Mouse (Mus musculus) hindbrain, embryonic 16.5 days (tissue): ENCODE data around the gene Il4i1. TPM values are rescaled to one million over a fixed set of nuclear protein-coding genes. Genes with fewer than 3 reads are reported as not detected.
"Not testable (repeated sequence)": the region's sequence is repeated elsewhere in the genome, so short reads cannot be mapped to it uniquely, and the experiment has no call there.

ENCODE experiments used
- ATAC-seq: fragments of 200-750 bp; cut with Nextera tagmentation; 2 replicates; pipeline ENCODE4 v1.8.0; 2017; ENCODE audit warnings: moderate TSS enrichment, moderate library complexity
- H3K27ac ChIP-seq: fragments of 300-500 bp; sonication (generic); 2 replicates; pipeline ENCODE4 v1.5.1; 2014; ENCODE audit warnings: low read depth, mild to moderate bottlenecking, control low read depth, low read length, moderate library complexity
- H3K27me3 ChIP-seq: fragments of 300-500 bp; sonication (generic); replicated peaks from 2 replicates; pipeline ENCODE4 v1.6.1; 2014; ENCODE audit warnings: low read length; ENCODE audit not compliant: control insufficient read depth, insufficient read depth
- H3K36me3 ChIP-seq: fragments of 300-500 bp; sonication (generic); 2 replicates; pipeline ENCODE4 v1.6.1; 2014; ENCODE audit warnings: mild to moderate bottlenecking, low read length, moderate library complexity, mixed read lengths; ENCODE audit not compliant: control insufficient read depth, insufficient read depth
- H3K4me1 ChIP-seq: fragments of 300-500 bp; sonication (generic); 2 replicates; pipeline ENCODE4 v1.6.1; 2014; ENCODE audit warnings: low read depth, low read length; ENCODE audit not compliant: control insufficient read depth, insufficient read depth
- H3K4me2 ChIP-seq: fragments of 300-500 bp; sonication (generic); 2 replicates; pipeline ENCODE4 v1.6.1; 2014; ENCODE audit warnings: mild to moderate bottlenecking, low read length, control low read depth, moderate library complexity
- H3K4me3 ChIP-seq: fragments of 300-500 bp; sonication (generic); 2 replicates; pipeline ENCODE4 v1.5.1; 2014; ENCODE audit warnings: mild to moderate bottlenecking, low read length, control low read depth, moderate library complexity
- H3K9ac ChIP-seq: fragments of 300-500 bp; sonication (generic); 2 replicates; pipeline ENCODE4 v1.6.1; 2014; ENCODE audit warnings: low read depth, mild to moderate bottlenecking, control low read depth, low read length, moderate library complexity
- H3K9me3 ChIP-seq: fragments of 300-500 bp; sonication (generic); 2 replicates; pipeline ENCODE4 v1.6.1; 2014; ENCODE audit warnings: mild to moderate bottlenecking, low read length, moderate library complexity; ENCODE audit not compliant: control insufficient read depth
- WGBS: fragments of 180-500 bp; shearing (Covaris S2); extraction: QIAGEN DNeasy Blood & Tissue Kit; methylation state at CpG from one replicate; pipeline ENCODE4 v1.1.7; 2014; 5-methylcytosine and 5-hydroxymethylcytosine counted together
- polyA plus RNA-seq: library from polyadenylated mRNA; unstranded; fragments of >200 nt; fragmentation: Nextera tagmentation; extraction: Ambion mirVana; gene quantifications from 2 replicates; pipeline ENCODE4 v1.2.1, GENCODE M21; 2015

Il4i1 gene
- polyA plus RNA-seq, 1 experiment from 2014 or later = 1.7 TPM

- Histone ChIP-seq H3K27ac (peak overlapping the region; percentile 98; the same call in 1 of the 2 replicates), H3K4me3 (no peak overlapping the region; the same call in 1 of the 2 replicates)
These were observed 54.4 kb downstream of the Il4i1 start for GRCm38 (mm10) chr7:44870614-44871013.

GRCm38 (mm10) chr7:44871181-44871580 is 55.0 kb downstream of the Il4i1 start:
- no peaks in the 10 kb centered on the region for H3K27me3 ChIP-seq
- H3K4me3 ChIP-seq = no peak overlapping the region
- 25% methylated on average over 1 of the region's 1 CpGs for WGBS
- no peak for ATAC-seq
- H3K27ac ChIP-seq = no peak overlapping the region
- H3K4me1 ChIP-seq = peaks cover 29% of the 10 kb centered on the region
- H3K9me3 ChIP-seq = no peaks in the 10 kb centered on the region
- H3K9ac ChIP-seq = no peak overlapping the region
- H3K36me3 ChIP-seq = peaks cover 6% of the 10 kb centered on the region
- H3K4me2 ChIP-seq = no peak overlapping the region

More at GRCm38 (mm10) chr7:44870614-44871013, 54.4 kb downstream of the Il4i1 start:
- H3K27me3 ChIP-seq = no peaks in the 10 kb centered on the region
- 77% methylated on average over 6 of the region's 6 CpGs for WGBS
- H3K36me3 ChIP-seq = peaks cover under 1% of the 10 kb centered on the region
- peak overlapping the region; percentile 94 for H3K4me2 ChIP-seq
- no peak overlapping the region for H3K9ac ChIP-seq
- H3K4me1 ChIP-seq = peaks cover 35% of the 10 kb centered on the region
- ATAC-seq = no peak
- no peaks in the 10 kb centered on the region for H3K9me3 ChIP-seq

GRCm38 (mm10) chr7:44871774-44872173 is 55.6 kb downstream of the Il4i1 start:
- H3K4me1 ChIP-seq = peaks cover 23% of the 10 kb centered on the region
- not testable (repeated sequence) for H3K27me3 ChIP-seq, H3K9me3 ChIP-seq, H3K36me3 ChIP-seq, H3K27ac ChIP-seq, H3K9ac ChIP-seq, H3K4me3 ChIP-seq, H3K4me2 ChIP-seq, ATAC-seq
- WGBS = 95% methylated on average over 2 of the region's 2 CpGs

GRCm38 (mm10) chr7:44877833-44878232 is 61.6 kb downstream of the Il4i1 start:
- H3K4me3 ChIP-seq = no peak overlapping the region
- H3K27ac ChIP-seq = no peak overlapping the region
- WGBS = 82% methylated on average over 14 of the region's 14 CpGs
- no peaks in the 10 kb centered on the region for H3K9me3 ChIP-seq
- no peak overlapping the region for H3K9ac ChIP-seq
- ATAC-seq = no peak
- no peaks in the 10 kb centered on the region for H3K4me1 ChIP-seq
- H3K27me3 ChIP-seq = no peaks in the 10 kb centered on the region
- no peak overlapping the region for H3K4me2 ChIP-seq
- H3K36me3 ChIP-seq = peaks cover 60% of the 10 kb centered on the region

- H3K27ac ChIP-seq = no peak overlapping the region
- H3K4me2 ChIP-seq = no peak overlapping the region
- no peak overlapping the region for H3K4me3 ChIP-seq
- no peak for ATAC-seq
- peaks cover 60% of the 10 kb centered on the region for H3K36me3 ChIP-seq
- no peaks in the 10 kb centered on the region for H3K27me3 ChIP-seq
- no peaks in the 10 kb centered on the region for H3K9me3 ChIP-seq
- H3K4me1 ChIP-seq = no peaks in the 10 kb centered on the region; the same call in none of the 2 replicates
- no peak overlapping the region for H3K9ac ChIP-seq
- WGBS = 94% methylated on average over 3 of the region's 3 CpGs
These were observed 66.8 kb downstream of the Il4i1 start for GRCm38 (mm10) chr7:44883036-44883435.

- H3K36me3 ChIP-seq = peaks cover 54% of the 10 kb centered on the region
- 97% methylated on average over 5 of the region's 5 CpGs for WGBS
- no peak for ATAC-seq
These were observed 68.5 kb downstream of the Il4i1 start for GRCm38 (mm10) chr7:44884637-44885036.

GRCm38 (mm10) chr7:44886964-44887363 is 70.8 kb downstream of the Il4i1 start:
- 86% methylated on average over 7 of the region's 7 CpGs for WGBS
- H3K27ac ChIP-seq = no peak overlapping the region
- peaks cover 32% of the 10 kb centered on the region for H3K36me3 ChIP-seq
- H3K4me1 ChIP-seq = peaks cover 27% of the 10 kb centered on the region
- ATAC-seq = no peak
- H3K9ac ChIP-seq = no peak overlapping the region
- no peak overlapping the region for H3K4me3 ChIP-seq
- H3K9me3 ChIP-seq = no peaks in the 10 kb centered on the region
- no peak overlapping the region for H3K4me2 ChIP-seq
- H3K27me3 ChIP-seq = no peaks in the 10 kb centered on the region

More at GRCm38 (mm10) chr7:44884637-44885036, 68.5 kb downstream of the Il4i1 start:
- H3K27ac ChIP-seq = no peak overlapping the region
- no peak overlapping the region for H3K4me2 ChIP-seq
- H3K4me3 ChIP-seq = no peak overlapping the region
- no peaks in the 10 kb centered on the region for H3K27me3 ChIP-seq
- H3K4me1 ChIP-seq = peaks cover 10% of the 10 kb centered on the region
- no peaks in the 10 kb centered on the region for H3K9me3 ChIP-seq
- no peak overlapping the region for H3K9ac ChIP-seq

GRCm38 (mm10) chr7:44888256-44889105 is 72.3 kb downstream of the Il4i1 start:
- ATAC-seq = no peak
- Histone ChIP-seq H3K27me3 (no peaks in the 10 kb centered on the region), H3K9me3 (no peaks in the 10 kb centered on the region), H3K4me3 (no peak overlapping the region), H3K9ac (no peak overlapping the region), H3K36me3 (peaks cover 18% of the 10 kb centered on the region), H3K4me1 (peaks cover 32% of the 10 kb centered on the region), H3K27ac (no peak overlapping the region), H3K4me2 (no peak overlapping the region)
- WGBS = 71% methylated on average over 13 of the region's 13 CpGs

- H3K9me3 ChIP-seq = no peaks in the 10 kb centered on the region
- H3K4me1 ChIP-seq = peaks cover 38% of the 10 kb centered on the region
- peak overlapping the region; percentile 97 for H3K4me2 ChIP-seq
- no peak overlapping the region for H3K27ac ChIP-seq
- H3K36me3 ChIP-seq = peaks cover 6% of the 10 kb centered on the region
- no peaks in the 10 kb centered on the region for H3K27me3 ChIP-seq
- no peak overlapping the region for H3K4me3 ChIP-seq
- WGBS = 85% methylated on average over 6 of the region's 7 CpGs
- no peak overlapping the region for H3K9ac ChIP-seq
- no peak for ATAC-seq
These were observed 74.0 kb downstream of the Il4i1 start for GRCm38 (mm10) chr7:44890180-44890579.
